ENCODE assay signal across 15 mouse cellular contexts in the genomic region with DNA sequence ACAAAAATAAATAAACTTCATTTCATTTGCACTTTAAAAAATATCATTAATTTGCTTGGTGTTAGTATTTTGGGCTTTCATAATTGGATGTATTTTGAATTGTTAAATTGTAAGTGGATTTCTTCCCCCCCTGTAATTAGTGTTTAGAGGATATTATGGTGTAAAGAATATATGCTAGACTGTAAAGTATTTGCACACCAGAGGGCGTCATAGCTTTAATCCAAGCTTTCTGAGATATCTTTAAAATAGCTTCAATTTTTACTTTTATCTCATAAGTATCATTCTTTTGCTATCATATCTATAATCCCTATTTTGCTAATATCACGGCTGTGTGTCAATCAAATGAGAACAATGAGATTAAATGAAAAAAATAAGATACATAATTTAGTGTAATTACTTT.
A peak's percentile ranks its signal among the peaks of the same experiment; 100 is the strongest.
DNase-seq lines count a peak whose midpoint lies in the region; ATAC-seq lines count a peak whose summit lies in the region.
"Had no signal": no experiment of that assay in that cellular context is flagged by ENCODE, and none has a peak within 500 bp of the region (broad histone marks: within the 10 kb centered on the region; RNA-seq: fewer than 3 reads in every experiment).

No protein-coding gene starts in this region.

- 69% methylated on average over 2 of the region's 2 CpGs for WGBS in forebrain, embryonic 13.5 days
- WGBS in forebrain, embryonic 10.5 days: 72% methylated on average over 2 of the region's 2 CpGs
- WGBS in liver, embryonic 11.5 days: 69% methylated on average over 2 of the region's 2 CpGs

- peak; percentile 50; the same call in 1 of the 2 replicates for ATAC-seq in forebrain, embryonic 13.5 days
- no peak for ATAC-seq in liver, embryonic 11.5 days (replicated peaks; ENCODE audit: low FRiP score)
- ATAC-seq: activated CD4-positive, CD25-positive, alpha-beta regulatory T cell, adult 4 months; CD4-positive, CD25-positive, alpha-beta regulatory T cell, adult 4 months; hindbrain, embryonic 16.5 days had no signal

- no peaks in the 10 kb centered on the region for H3K9me3 ChIP-seq in forebrain, embryonic 13.5 days (replicated peaks)
- H3K9me3 ChIP-seq in forebrain, embryonic 10.5 days: no peaks in the 10 kb centered on the region
- no peaks in the 10 kb centered on the region for H3K9me3 ChIP-seq in liver, embryonic 11.5 days (ENCODE audit: control insufficient read depth, low read length)
- H3K9me3 ChIP-seq: heart, embryonic 15.5 days; limb, embryonic 12.5 days had no signal

- intact Hi-C loops in left cerebral cortex, postnatal 36 days (cut with DNase I): no loop called here

- no peaks in the 10 kb centered on the region for H3K36me3 ChIP-seq in forebrain, embryonic 13.5 days (ENCODE audit: poor library complexity, severe bottlenecking)
- H3K36me3 ChIP-seq in forebrain, embryonic 10.5 days (replicated peaks): no peaks in the 10 kb centered on the region
- no peaks in the 10 kb centered on the region for H3K36me3 ChIP-seq in liver, embryonic 11.5 days (ENCODE audit: control insufficient read depth, insufficient read depth, low read length)
- H3K36me3 ChIP-seq: heart, embryonic 15.5 days; limb, embryonic 12.5 days had no signal

- H3K9ac ChIP-seq in forebrain, embryonic 13.5 days: no peak overlapping the region
- no peak overlapping the region for H3K9ac ChIP-seq in liver, embryonic 11.5 days (ENCODE audit: low read depth, low read length)
- H3K9ac ChIP-seq: heart, embryonic 15.5 days; limb, embryonic 12.5 days had no signal

- H3K27me3 ChIP-seq in forebrain, embryonic 13.5 days: no peaks in the 10 kb centered on the region
- H3K27me3 ChIP-seq in forebrain, embryonic 10.5 days (ENCODE audit: poor library complexity, severe bottlenecking): no peaks in the 10 kb centered on the region
- H3K27me3 ChIP-seq in liver, embryonic 11.5 days (replicated peaks; ENCODE audit: control insufficient read depth, insufficient read depth, low read length): no peaks in the 10 kb centered on the region
- H3K27me3 ChIP-seq: heart, embryonic 15.5 days; limb, embryonic 12.5 days had no signal

- H3K4me2 ChIP-seq in forebrain, embryonic 13.5 days: no peak overlapping the region
- H3K4me2 ChIP-seq in liver, embryonic 11.5 days: no peak overlapping the region
- H3K4me2 ChIP-seq: heart, embryonic 15.5 days; limb, embryonic 12.5 days had no signal

- H3K4me3 ChIP-seq in forebrain, embryonic 13.5 days: no peak overlapping the region
- H3K4me3 ChIP-seq in forebrain, embryonic 10.5 days: no peak overlapping the region
- H3K4me3 ChIP-seq in liver, embryonic 11.5 days (ENCODE audit: low read depth, low read length): no peak overlapping the region
- H3K4me3 ChIP-seq: heart, embryonic 15.5 days; limb, embryonic 12.5 days had no signal

- 0 out of 2 replicates have a peak, but pooled peaks cover 2% of the 10 kb centered on the region for H3K4me1 ChIP-seq in forebrain, embryonic 13.5 days
- H3K4me1 ChIP-seq in forebrain, embryonic 10.5 days: no peaks in the 10 kb centered on the region
- no peaks in the 10 kb centered on the region for H3K4me1 ChIP-seq in liver, embryonic 11.5 days (replicated peaks; ENCODE audit: control insufficient read depth, insufficient read depth, low read length)
- H3K4me1 ChIP-seq: heart, embryonic 15.5 days; limb, embryonic 12.5 days had no signal

- DNase-seq in forebrain, embryonic 10.5 days (ENCODE audit: extremely low spot score, low spot score): no peak
- peak; percentile 3 for DNase-seq in left cerebral cortex, adult 11 months (ENCODE audit: low spot score)
- DNase-seq in left cerebral cortex, postnatal 36 days (ENCODE audit: low spot score in 2 of 2): no peak
- DNase-seq in right cerebral cortex, postnatal 14 days: peak; percentile 11
- no peak for DNase-seq in right cerebral cortex, postnatal 36 days (ENCODE audit: low spot score in 2 of 2)
- DNase-seq in telencephalon, adult 2 months (ENCODE audit: low read depth, low spot score): peak; percentile 17
- no peak for DNase-seq in liver, embryonic 11.5 days (ENCODE audit: low spot score)
- DNase-seq: cerebellum, adult 9-11 months; kidney, adult 2 months had no signal

- no peak overlapping the region for H3K27ac ChIP-seq in forebrain, embryonic 13.5 days
- H3K27ac ChIP-seq in forebrain, embryonic 10.5 days: no peak overlapping the region
- no peak overlapping the region for H3K27ac ChIP-seq in liver, embryonic 11.5 days (ENCODE audit: low read depth, low read length)
- H3K27ac ChIP-seq: heart, embryonic 15.5 days; limb, embryonic 12.5 days had no signal

Comparison
In these comparisons a context has a peak if more than half of its experiments do, and no peak if none do; other contexts are left out.
1. DNase-seq: peak in left cerebral cortex, adult 11 months (single experiment), right cerebral cortex, postnatal 14 days (single experiment) and telencephalon, adult 2 months (single experiment); none in forebrain, embryonic 10.5 days (single experiment), left cerebral cortex, postnatal 36 days (0 of 2), right cerebral cortex, postnatal 36 days (0 of 2) and liver, embryonic 11.5 days (single experiment).